Mouse (Mus musculus) kidney, adult 2 months (tissue): ENCODE measurements around the gene Dapk1.

ENCODE experiments used
- CTCF ChIP-seq: fragments of 200-500 bp; conservative IDR thresholded peaks from 2 replicates; pipeline ENCODE4 v1.5.1; 2011; ENCODE audit warnings: low read depth, mild to moderate bottlenecking, control low read depth, low read length, moderate library complexity, mixed read lengths; ENCODE audit not compliant: insufficient read depth, insufficient read length
- POLR2A ChIP-seq: fragments of 200-500 bp; IDR thresholded peaks from one replicate; pipeline ENCODE4 v1.6.1; 2011; ENCODE audit warnings: low read depth, low read length, control low read depth

DNA sequence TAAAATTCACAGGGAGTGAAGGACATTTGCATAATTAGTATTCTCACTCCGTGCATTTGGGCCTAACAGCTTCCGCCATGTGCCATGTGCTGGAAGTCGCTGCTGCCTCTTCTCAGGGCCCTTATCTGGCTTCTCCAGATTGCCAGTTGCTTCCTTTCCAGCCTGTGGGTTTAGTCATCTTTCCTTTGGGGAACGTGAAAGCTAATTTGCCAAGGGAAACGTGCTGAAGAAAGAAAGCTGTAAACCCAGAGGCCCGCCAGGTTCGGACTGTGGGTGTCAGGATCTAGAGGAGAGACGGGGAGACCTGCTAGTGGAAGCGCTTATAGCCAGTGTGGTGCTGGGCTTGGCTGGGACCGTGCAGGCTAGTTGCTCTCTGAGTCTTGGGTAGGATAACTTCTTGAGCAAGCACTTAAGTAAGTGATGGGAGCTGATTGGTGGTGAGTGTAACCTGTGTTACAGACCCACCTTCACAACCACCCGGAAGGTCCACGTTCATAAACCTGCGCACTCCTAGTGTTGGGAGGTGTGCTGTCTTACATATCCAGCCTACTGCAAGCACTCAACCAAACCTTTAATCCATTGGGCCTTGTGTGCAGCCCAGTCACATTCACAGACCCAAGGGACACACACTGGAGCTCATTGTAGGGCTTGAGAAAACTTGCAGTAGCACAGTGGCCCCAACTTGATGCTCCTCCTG is 141.8 kb downstream of the Dapk1 start:
- TF ChIP-seq POLR2A (no peak), CTCF (no peak)
